Comparison of ENCODE assay signal across 15 mouse cellular contexts in genomic region chr7:136880386-136880785, GRCm38 (mm10). TPM values are rescaled to one million over a fixed set of nuclear protein-coding genes. Genes with fewer than 3 reads are reported as not detected.
A peak's percentile ranks its signal among the peaks of the same experiment; 100 is the strongest.
DNase-seq lines count a peak whose midpoint lies in the region; ATAC-seq and TF ChIP-seq lines count a peak whose summit lies in the region.
"Had no signal": no experiment of that assay in that cellular context is flagged by ENCODE, and none has a peak within 500 bp of the region (broad histone marks: within the 10 kb centered on the region; RNA-seq: fewer than 3 reads in every experiment).

No protein-coding gene starts in this region.

- H3K4me1 ChIP-seq in heart, embryonic 12.5 days (replicated peaks) = no peaks in the 10 kb centered on the region
- H3K4me1 ChIP-seq in lung, postnatal 0 days (ENCODE audit: insufficient read depth, low read depth, low read length) = no peaks in the 10 kb centered on the region
- H3K4me1 ChIP-seq in thymus, adult 2 months (replicated peaks; ENCODE audit: control insufficient read depth, insufficient read depth, low read length) = no peaks in the 10 kb centered on the region
- H3K4me1 ChIP-seq: hindbrain, embryonic 13.5 days; stomach, embryonic 15.5 days had no signal

- 77% methylated on average over 4 of the region's 4 CpGs for WGBS in heart, embryonic 12.5 days
- WGBS in lung, postnatal 0 days = 80% methylated on average over 4 of the region's 4 CpGs
- WGBS in thymus, adult 2 months = 92% methylated on average over 4 of the region's 4 CpGs

- no peak for ATAC-seq in heart, embryonic 12.5 days (ENCODE audit: insufficient number of reproducible peaks, low FRiP score)
- ATAC-seq in lung, postnatal 0 days = no peak

- H3K27ac ChIP-seq in heart, embryonic 12.5 days (ENCODE audit: poor library complexity, severe bottlenecking) = no peak overlapping the region
- H3K27ac ChIP-seq in lung, postnatal 0 days (ENCODE audit: low read length) = no peak overlapping the region
- H3K27ac ChIP-seq in thymus, adult 2 months (ENCODE audit: control insufficient read depth, insufficient read depth, low read length) = no peak overlapping the region
- H3K27ac ChIP-seq: hindbrain, embryonic 13.5 days; stomach, embryonic 15.5 days had no signal

- H3K4me3 ChIP-seq in heart, embryonic 12.5 days = no peak overlapping the region
- H3K4me3 ChIP-seq in lung, postnatal 0 days (ENCODE audit: low read depth, low read length) = no peak overlapping the region
- H3K4me3 ChIP-seq in thymus, adult 2 months (ENCODE audit: control insufficient read depth, insufficient read depth, low read length) = no peak overlapping the region
- H3K4me3 ChIP-seq: hindbrain, embryonic 13.5 days; stomach, embryonic 15.5 days had no signal

- H3K36me3 ChIP-seq in heart, embryonic 12.5 days = no peaks in the 10 kb centered on the region
- no peaks in the 10 kb centered on the region for H3K36me3 ChIP-seq in lung, postnatal 0 days (ENCODE audit: insufficient read depth, low read length)
- H3K36me3 ChIP-seq in thymus, adult 2 months (ENCODE audit: control insufficient read depth, insufficient read depth, low read length) = no peaks in the 10 kb centered on the region
- H3K36me3 ChIP-seq: hindbrain, embryonic 13.5 days; stomach, embryonic 15.5 days had no signal

- no peak overlapping the region for H3K4me2 ChIP-seq in heart, embryonic 12.5 days
- no peak overlapping the region for H3K4me2 ChIP-seq in lung, postnatal 0 days (replicated peaks; ENCODE audit: low read depth, low read length)
- H3K4me2 ChIP-seq: hindbrain, embryonic 13.5 days; stomach, embryonic 15.5 days had no signal

- DNase-seq in heart, adult 18-20 months = peak; percentile 48 to 57
- peak; percentile 51 for DNase-seq in lung, postnatal 10 days
- no peak for DNase-seq in lung, postnatal 0 days (ENCODE audit: low spot score)
- peak; percentile 24 to 35 for DNase-seq in gastrocnemius, adult 8-10 months (ENCODE audit: low spot score in 2 of 2)
- DNase-seq in left cerebral cortex, postnatal 14 days (ENCODE audit: low spot score in 2 of 2) = peak; percentile 30 to 75
- DNase-seq in thymus, postnatal 4 days = no peak
- no peak for DNase-seq in thymus, adult 2 months
- DNase-seq: cerebellum, adult 9-10 months; kidney, adult 11 months; kidney, postnatal 4 days; lung, postnatal 4 days; midbrain, embryonic 14.5 days had no signal

- no peak for TF ChIP-seq POLR2A in thymus, adult 2 months (IDR thresholded peaks at IDR 0.05; ENCODE audit: control insufficient read depth, extremely low read depth, insufficient read depth, low read length, poor library complexity)

- no peaks in the 10 kb centered on the region for H3K9me3 ChIP-seq in heart, embryonic 12.5 days (replicated peaks)
- H3K9me3 ChIP-seq in lung, postnatal 0 days (ENCODE audit: low read length) = no peaks in the 10 kb centered on the region
- H3K9me3 ChIP-seq: hindbrain, embryonic 13.5 days; stomach, embryonic 15.5 days had no signal

- intact Hi-C loops in left cerebral cortex, postnatal 14 days (cut with DNase I) = no loop called here

- peaks cover 14% of the 10 kb centered on the region; the same call in 1 of the 2 replicates for H3K27me3 ChIP-seq in heart, embryonic 12.5 days (replicated peaks)
- no peaks in the 10 kb centered on the region for H3K27me3 ChIP-seq in lung, postnatal 0 days (replicated peaks; ENCODE audit: insufficient read depth, low read length)
- H3K27me3 ChIP-seq in thymus, adult 2 months (ENCODE audit: control insufficient read depth, insufficient read depth, low read length) = no peaks in the 10 kb centered on the region
- H3K27me3 ChIP-seq: hindbrain, embryonic 13.5 days; stomach, embryonic 15.5 days had no signal

- no peak for TF ChIP-seq CTCF in lung, postnatal 0 days (IDR thresholded peaks at IDR 0.05)
- no peak for TF ChIP-seq CTCF in thymus, adult 2 months (IDR thresholded peaks at IDR 0.05; ENCODE audit: borderline replicate concordance, control insufficient read depth, extremely low read depth, insufficient read depth, low read length, poor library complexity)

- TF ChIP-seq EP300 in lung, postnatal 0 days (IDR thresholded peaks at IDR 0.05) = no peak

- H3K9ac ChIP-seq in heart, embryonic 12.5 days = no peak overlapping the region
- H3K9ac ChIP-seq in lung, postnatal 0 days (replicated peaks; ENCODE audit: low read depth) = no peak overlapping the region
- H3K9ac ChIP-seq: hindbrain, embryonic 13.5 days; stomach, embryonic 15.5 days had no signal

RNA-seq across cellular contexts. Expression of gene Mgmt, which starts 14.0 kb away (rescaled TPM):
- 1 to 10 TPM; 5.9 to 6.0 TPM for total RNA-seq in heart, adult 18-20 months (2021)
- polyA plus RNA-seq in heart, embryonic 12.5 days (2016; fragmentation: Nextera tagmentation; extraction: Ambion mirVana) = 3.9 and 4.0 TPM in 2 replicates
- polyA plus RNA-seq in lung, postnatal 0 days (2015; fragmentation: Nextera tagmentation; extraction: Ambion mirVana) = 1.7 and 1.8 TPM in 2 replicates
- 1 to 10 TPM; 2.9 to 4.1 (median 3.6) TPM for total RNA-seq in gastrocnemius, adult 8-10 months (2022)
- total RNA-seq in left cerebral cortex, postnatal 14 days (2021) = under 1 TPM; 0.51 to 0.59 TPM
- polyA plus RNA-seq in thymus, adult 2 months (2012; rRNA removed) = 2.2 and 2.9 TPM in 2 replicates

Comparison
In these comparisons a context has a peak if more than half of its experiments do, and no peak if none do; other contexts are left out.
1. DNase-seq: peak in heart, adult 18-20 months (2 of 2), lung, postnatal 10 days (single experiment), gastrocnemius, adult 8-10 months (2 of 2) and left cerebral cortex, postnatal 14 days (2 of 2); none in lung, postnatal 0 days (single experiment), thymus, postnatal 4 days (single experiment) and thymus, adult 2 months (single experiment).